Mouse (Mus musculus) intestine, postnatal 0 days (tissue): ENCODE results near the gene Hes3. TPM values are rescaled to one million over a fixed set of nuclear protein-coding genes. Genes with fewer than 3 reads are reported as not detected.

Experiments used
- ATAC-seq: fragments of 200-750 bp; cut with Nextera tagmentation; 2 replicates; pipeline ENCODE4 v1.8.0; 2017; ENCODE audit warnings: mild to moderate bottlenecking, moderate TSS enrichment, moderate library complexity
- H3K27ac ChIP-seq: fragments of 300-500 bp; sonication (generic); 2 replicates; pipeline ENCODE4 v1.5.1; 2014; ENCODE audit warnings: mild to moderate bottlenecking, low read depth, low read length, moderate library complexity
- H3K27me3 ChIP-seq: fragments of 300-500 bp; sonication (generic); replicated peaks from 2 replicates; pipeline ENCODE4 v1.6.1; 2014; ENCODE audit warnings: low read length, mixed read lengths; ENCODE audit not compliant: control insufficient read depth, insufficient read depth
- H3K36me3 ChIP-seq: fragments of 300-500 bp; sonication (generic); 2 replicates; pipeline ENCODE4 v1.6.1; 2014; ENCODE audit warnings: mild to moderate bottlenecking, moderate library complexity; ENCODE audit not compliant: control insufficient read depth, insufficient read depth
- H3K4me1 ChIP-seq: fragments of 300-500 bp; sonication (generic); replicated peaks from 2 replicates; pipeline ENCODE4 v1.6.1; 2014; ENCODE audit warnings: antibody characterized with exemption, low read length, mixed read lengths; ENCODE audit not compliant: control insufficient read depth, insufficient read depth
- H3K4me2 ChIP-seq: fragments of 300-500 bp; sonication (generic); replicated peaks from 2 replicates; pipeline ENCODE4 v1.6.1; 2014; ENCODE audit warnings: low read depth, mild to moderate bottlenecking, moderate library complexity
- H3K4me3 ChIP-seq: fragments of 300-500 bp; sonication (generic); 2 replicates; pipeline ENCODE4 v1.5.1; 2014; ENCODE audit warnings: low read depth, low read length
- H3K9ac ChIP-seq: fragments of 300-500 bp; sonication (generic); 2 replicates; pipeline ENCODE4 v1.6.1; 2014; ENCODE audit warnings: mild to moderate bottlenecking, low read depth, low read length
- H3K9me3 ChIP-seq: fragments of 300-500 bp; sonication (generic); 2 replicates; pipeline ENCODE4 v1.6.1; 2016; ENCODE audit warnings: mixed run types; ENCODE audit not compliant: control insufficient read depth
- CTCF ChIP-seq: sonication (generic); IDR thresholded peaks from 2 replicates; pipeline ENCODE4 v1.5.1; 2016; ENCODE audit warnings: low read depth, mild to moderate bottlenecking, control low read depth, antibody characterized with exemption, moderate library complexity
- WGBS: fragments of 180-500 bp; shearing (Covaris S2); extraction: QIAGEN DNeasy Blood & Tissue Kit; methylation state at CpG from one replicate; pipeline ENCODE4 v1.1.7; 2014; 5-methylcytosine and 5-hydroxymethylcytosine counted together
- polyA plus RNA-seq: library from polyadenylated mRNA; unstranded; fragments of >200 nt; fragmentation: Nextera tagmentation; extraction: Ambion mirVana; gene quantifications from 2 replicates; pipeline ENCODE4 v1.2.1, GENCODE M21; 2015

Gene Hes3
- not detected in 2 replicates for polyA plus RNA-seq

- WGBS = 49% methylated on average over 6 of the region's 6 CpGs
Observed at GRCm38 (mm10) chr4:152291562-152291961, at the start of gene Hes3. Hes3 (minus strand) TSS chr4:152291662.

GRCm38 (mm10) chr4:152340584-152341284, 49.3 kb upstream of the Hes3 start:
- TF ChIP-seq CTCF = no peak
- no peak for ATAC-seq
- H3K4me2 ChIP-seq = no peak overlapping the region
- no peak overlapping the region for H3K9ac ChIP-seq
- H3K27ac ChIP-seq = no peak overlapping the region
- no peaks in the 10 kb centered on the region for H3K36me3 ChIP-seq
- no peak overlapping the region for H3K4me3 ChIP-seq
- H3K9me3 ChIP-seq = no peaks in the 10 kb centered on the region
- no peaks in the 10 kb centered on the region; the same call in 1 of the 2 replicates for H3K4me1 ChIP-seq
- WGBS = 40% methylated on average over 15 of the region's 15 CpGs
- peaks cover 47% of the 10 kb centered on the region for H3K27me3 ChIP-seq

More at GRCm38 (mm10) chr4:152291562-152291961, at the start of gene Hes3:
- Histone ChIP-seq H3K9me3 (no peaks in the 10 kb centered on the region), H3K9ac (no peak within 1 kb of the TSS), H3K27me3 (peaks cover 58% of the 10 kb centered on the region), H3K4me3 (peak within 1 kb of the TSS; percentile 11; the same call in 1 of the 2 replicates), H3K27ac (no peak within 1 kb of the TSS), H3K4me1 (no peaks in the 10 kb centered on the region), H3K4me2 (peak within 1 kb of the TSS; percentile 43), H3K36me3 (no peaks in the 10 kb centered on the region; the same call in 1 of the 2 replicates)
- no peak for TF ChIP-seq CTCF
- ATAC-seq = no peak

GRCm38 (mm10) chr4:152339293-152339790, 47.9 kb upstream of the Hes3 start:
- H3K4me1 ChIP-seq = no peaks in the 10 kb centered on the region; the same call in 1 of the 2 replicates
- peak overlapping the region; percentile 45 for H3K4me3 ChIP-seq
- ATAC-seq = no peak
- H3K27me3 ChIP-seq = peaks cover 44% of the 10 kb centered on the region
- H3K9ac ChIP-seq = no peak overlapping the region
- H3K4me2 ChIP-seq = peak overlapping the region; percentile 77
- no peaks in the 10 kb centered on the region for H3K9me3 ChIP-seq
- no peak for TF ChIP-seq CTCF
- no peak overlapping the region for H3K27ac ChIP-seq
- H3K36me3 ChIP-seq = peaks cover 9% of the 10 kb centered on the region
- 6% methylated on average over 11 of the region's 26 CpGs for WGBS

GRCm38 (mm10) chr4:152338419-152339292, 47.2 kb upstream of the Hes3 start, which contains the start of gene Chd5:
Chd5 (plus strand) TSS chr4:152338651.
- under 1% methylated on average over 71 of the region's 120 CpGs for WGBS
- Histone ChIP-seq H3K4me2 (peak within 1 kb of the TSS; percentile 77), H3K4me1 (no peaks in the 10 kb centered on the region; the same call in 1 of the 2 replicates), H3K36me3 (peaks cover 13% of the 10 kb centered on the region), H3K27me3 (peaks cover 43% of the 10 kb centered on the region), H3K4me3 (peak within 1 kb of the TSS; percentile 45), H3K27ac (no peak within 1 kb of the TSS), H3K9ac (peak within 1 kb of the TSS; percentile 22; the same call in 1 of the 2 replicates), H3K9me3 (no peaks in the 10 kb centered on the region)
- ATAC-seq = no peak; the same call in 1 of the 2 replicates
- no peak for TF ChIP-seq CTCF

- Histone ChIP-seq H3K27me3 (peaks cover 42% of the 10 kb centered on the region), H3K4me2 (no peak overlapping the region), H3K27ac (no peak overlapping the region), H3K9me3 (no peaks in the 10 kb centered on the region), H3K4me3 (no peak overlapping the region), H3K4me1 (no peaks in the 10 kb centered on the region; the same call in 1 of the 2 replicates), H3K9ac (no peak overlapping the region), H3K36me3 (peaks cover 22% of the 10 kb centered on the region)
- no peak for ATAC-seq
- TF ChIP-seq CTCF = no peak
- 32% methylated on average over 6 of the region's 6 CpGs for WGBS
Observed at GRCm38 (mm10) chr4:152337772-152338171, 46.3 kb upstream of the Hes3 start.

GRCm38 (mm10) chr4:152333587-152333986, 42.1 kb upstream of the Hes3 start:
- peaks cover 15% of the 10 kb centered on the region for H3K27me3 ChIP-seq
- H3K4me1 ChIP-seq = no peaks in the 10 kb centered on the region; the same call in 1 of the 2 replicates
- no peak overlapping the region for H3K4me2 ChIP-seq
- peaks cover 61% of the 10 kb centered on the region for H3K36me3 ChIP-seq
- no peak overlapping the region for H3K4me3 ChIP-seq
- 95% methylated on average over 12 of the region's 12 CpGs for WGBS
- TF ChIP-seq CTCF = no peak
- ATAC-seq = no peak
- no peak overlapping the region for H3K9ac ChIP-seq
- no peaks in the 10 kb centered on the region for H3K9me3 ChIP-seq
- no peak overlapping the region for H3K27ac ChIP-seq
